Mouse (Mus musculus) thymus, adult 2 months (tissue): Measurements from ENCODE around the gene Ccdc88c.

Experiments
- CTCF ChIP-seq: fragments of 200-500 bp; IDR thresholded peaks from 2 replicates; pipeline ENCODE4 v1.5.1; 2012; ENCODE audit warnings: mild to moderate bottlenecking, control low read depth, low read length, moderate library complexity, borderline replicate concordance; ENCODE audit not compliant: control insufficient read depth, poor library complexity, insufficient read depth; ENCODE audit errors: extremely low read depth
- POLR2A ChIP-seq: fragments of 200-500 bp; IDR thresholded peaks from 2 replicates; pipeline ENCODE4 v1.6.1; 2012; ENCODE audit warnings: mild to moderate bottlenecking, low read length, control low read depth, moderate library complexity; ENCODE audit not compliant: control insufficient read depth, poor library complexity, insufficient read depth; ENCODE audit errors: extremely low read depth

GRCm38 (mm10) chr12:100908298-100909034 lies 120.4 kb downstream of the Ccdc88c start:
- no peak for TF ChIP-seq CTCF
- no peak for TF ChIP-seq POLR2A
